Comparison of ENCODE assay signal across 11 mouse cellular contexts in genomic region chrX:98856046-98856445, GRCm38 (mm10). TPM values are rescaled to one million over a fixed set of nuclear protein-coding genes. Genes with fewer than 3 reads are reported as not detected.
DNase-seq lines count a peak whose midpoint lies in the region; ATAC-seq and TF ChIP-seq lines count a peak whose summit lies in the region.
"Had no signal": no experiment of that assay in that cellular context is flagged by ENCODE, and none has a peak within 500 bp of the region (broad histone marks: within the 10 kb centered on the region; RNA-seq: fewer than 3 reads in every experiment).

No protein-coding gene starts in this region.

- peak; percentile 70 for DNase-seq in liver, adult 2 months (ENCODE audit: extremely low read depth, low read depth, low spot score)
- DNase-seq in adrenal gland, postnatal 14 days: peak; percentile 60
- DNase-seq in gastrocnemius, adult 8-10 months (ENCODE audit: low spot score in 2 of 2): peak; percentile 28 to 36
- peak; percentile 50 for DNase-seq in lung, postnatal 10 days
- DNase-seq in c-Kit-positive CD71-positive TER-119-positive erythroid progenitor cells, embryonic 14.5 days (ENCODE audit: low spot score): no peak
- DNase-seq: embryo, embryonic 11 days; kidney, adult 18-20 months had no signal

- H3K27me3 ChIP-seq in liver, adult 2 months (ENCODE audit: control insufficient read depth, insufficient read depth, low read length): no peaks in the 10 kb centered on the region
- H3K27me3 ChIP-seq in liver, embryonic 12.5 days (replicated peaks): no peaks in the 10 kb centered on the region
- H3K27me3 ChIP-seq in forebrain, embryonic 16.5 days (replicated peaks; ENCODE audit: control insufficient read depth, insufficient read depth, low read length): no peaks in the 10 kb centered on the region
- H3K27me3 ChIP-seq: forebrain, embryonic 13.5 days had no signal

- no peak overlapping the region for H3K4me2 ChIP-seq in liver, embryonic 12.5 days
- no peak overlapping the region for H3K4me2 ChIP-seq in forebrain, embryonic 16.5 days (ENCODE audit: low read length)
- H3K4me2 ChIP-seq: forebrain, embryonic 13.5 days had no signal

- TF ChIP-seq CTCF in liver, adult 2 months (IDR thresholded peaks at IDR 0.05; ENCODE audit: low read depth, low read length): no peak

- no peak for ATAC-seq in liver, embryonic 12.5 days
- ATAC-seq in forebrain, embryonic 16.5 days: no peak
- ATAC-seq: forebrain, embryonic 13.5 days had no signal

- no peak overlapping the region for H3K4me3 ChIP-seq in liver, adult 2 months (ENCODE audit: insufficient read depth, low read depth, low read length)
- H3K4me3 ChIP-seq in liver, embryonic 12.5 days: no peak overlapping the region
- H3K4me3 ChIP-seq in forebrain, embryonic 16.5 days (replicated peaks; ENCODE audit: low read length): no peak overlapping the region
- H3K4me3 ChIP-seq: forebrain, embryonic 13.5 days; layer of hippocampus, adult 2 months had no signal

- no peaks in the 10 kb centered on the region for H3K9me3 ChIP-seq in liver, embryonic 12.5 days (replicated peaks)
- no peaks in the 10 kb centered on the region for H3K9me3 ChIP-seq in forebrain, embryonic 16.5 days (ENCODE audit: control insufficient read depth, low read length)
- H3K9me3 ChIP-seq: forebrain, embryonic 13.5 days had no signal

- 16% methylated on average over 2 of the region's 2 CpGs for WGBS in liver, adult 2 months
- WGBS in liver, embryonic 12.5 days (ENCODE audit: insufficient replicate concordance): 56% methylated on average over 2 of the region's 2 CpGs
- WGBS in forebrain, embryonic 16.5 days: 66% methylated on average over 2 of the region's 2 CpGs

- no peaks in the 10 kb centered on the region for H3K79me2 ChIP-seq in liver, adult 2 months (ENCODE audit: control insufficient read depth, insufficient read depth, low read length)

- no peak overlapping the region for H3K9ac ChIP-seq in liver, adult 2 months (ENCODE audit: low read depth, low read length)
- no peak overlapping the region for H3K9ac ChIP-seq in liver, embryonic 12.5 days
- H3K9ac ChIP-seq in forebrain, embryonic 16.5 days (replicated peaks; ENCODE audit: low read depth, low read length): no peak overlapping the region
- H3K9ac ChIP-seq: forebrain, embryonic 13.5 days had no signal

- no peak overlapping the region for H3K27ac ChIP-seq in liver, adult 2 months (replicated peaks; ENCODE audit: insufficient read depth, low read depth, low read length)
- H3K27ac ChIP-seq in liver, embryonic 12.5 days: no peak overlapping the region
- no peak overlapping the region for H3K27ac ChIP-seq in forebrain, embryonic 16.5 days (ENCODE audit: low read length)
- H3K27ac ChIP-seq: forebrain, embryonic 13.5 days; layer of hippocampus, adult 2 months had no signal

- H3K4me1 ChIP-seq in liver, adult 2 months (ENCODE audit: control insufficient read depth, insufficient read depth, low read length): no peaks in the 10 kb centered on the region
- H3K4me1 ChIP-seq in liver, embryonic 12.5 days: no peaks in the 10 kb centered on the region
- no peaks in the 10 kb centered on the region for H3K4me1 ChIP-seq in forebrain, embryonic 16.5 days (replicated peaks; ENCODE audit: control insufficient read depth, insufficient read depth, low read length)
- H3K4me1 ChIP-seq: forebrain, embryonic 13.5 days had no signal

- no peaks in the 10 kb centered on the region for H3K36me3 ChIP-seq in liver, adult 2 months (ENCODE audit: control insufficient read depth, insufficient read depth, low read length)
- H3K36me3 ChIP-seq in liver, embryonic 12.5 days: no peaks in the 10 kb centered on the region
- H3K36me3 ChIP-seq in forebrain, embryonic 16.5 days (ENCODE audit: control insufficient read depth, insufficient read depth): no peaks in the 10 kb centered on the region

- no peak for TF ChIP-seq POLR2A in liver, adult 2 months (IDR thresholded peaks at IDR 0.05; ENCODE audit: extremely low read depth, insufficient read depth, low read length)

RNA-seq across cellular contexts. Expression of gene Ophn1, which starts 34.8 kb away (rescaled TPM):
- 2.5 and 2.8 TPM in 2 replicates for total RNA-seq in liver, adult 2 months (2014; rRNA removed)
- 0.41 and 0.71 TPM in 2 replicates for polyA plus RNA-seq in liver, adult 2 months (2012; rRNA removed)
- 3.5 and 4.1 TPM in 2 replicates for polyA plus RNA-seq in liver, embryonic 12.5 days (2016; fragmentation: Nextera tagmentation; extraction: Ambion mirVana)
- 26.9 and 30.3 TPM in 2 replicates for total RNA-seq in adrenal gland, postnatal 14 days (2021)
- total RNA-seq in gastrocnemius, adult 8-10 months (2022): 1 to 10 TPM; 2.1 to 5.8 (median 3.6) TPM
- polyA plus RNA-seq in forebrain, embryonic 16.5 days (2015; fragmentation: Nextera tagmentation; extraction: Ambion mirVana): 43.3 and 43.5 TPM in 2 replicates
